Mouse (Mus musculus) CD8-positive naive resting alpha-beta T cell, adult 57 days (primary cell): ENCODE measurements around the gene Cyp19a1. TPM values are rescaled to one million over a fixed set of nuclear protein-coding genes. Genes with fewer than 3 reads are reported as not detected.

Experiments used
- total RNA-seq: library from RNA; stranded (reverse); gene quantifications from one replicate; pipeline ENCODE4 v1.2.4, GENCODE M21; 2023

Gene Cyp19a1
- total RNA-seq: not detected

DNA sequence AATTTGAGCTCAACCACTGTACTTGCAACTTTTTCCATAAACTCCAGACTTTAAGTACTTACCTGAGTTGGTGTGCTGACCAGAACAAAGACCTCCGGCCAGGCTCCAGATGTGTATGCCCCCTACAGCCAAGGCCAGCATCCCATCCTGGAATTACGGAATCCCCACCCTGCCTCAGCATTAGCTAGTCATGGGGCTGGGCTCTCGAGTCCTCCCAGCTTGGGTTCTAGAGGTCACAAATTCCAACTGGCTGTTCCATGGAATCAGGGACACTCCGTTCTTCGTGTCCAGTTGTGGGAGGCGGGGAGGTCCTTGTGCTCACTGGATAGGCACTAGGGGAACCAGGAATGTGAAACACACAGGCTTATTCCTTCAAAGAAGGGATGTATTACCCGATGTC is at the start of gene Cyp19a1:
Gene Cyp19a1 (minus strand): TSS at position 101 of the 400 bp plus-strand sequence.

DNA sequence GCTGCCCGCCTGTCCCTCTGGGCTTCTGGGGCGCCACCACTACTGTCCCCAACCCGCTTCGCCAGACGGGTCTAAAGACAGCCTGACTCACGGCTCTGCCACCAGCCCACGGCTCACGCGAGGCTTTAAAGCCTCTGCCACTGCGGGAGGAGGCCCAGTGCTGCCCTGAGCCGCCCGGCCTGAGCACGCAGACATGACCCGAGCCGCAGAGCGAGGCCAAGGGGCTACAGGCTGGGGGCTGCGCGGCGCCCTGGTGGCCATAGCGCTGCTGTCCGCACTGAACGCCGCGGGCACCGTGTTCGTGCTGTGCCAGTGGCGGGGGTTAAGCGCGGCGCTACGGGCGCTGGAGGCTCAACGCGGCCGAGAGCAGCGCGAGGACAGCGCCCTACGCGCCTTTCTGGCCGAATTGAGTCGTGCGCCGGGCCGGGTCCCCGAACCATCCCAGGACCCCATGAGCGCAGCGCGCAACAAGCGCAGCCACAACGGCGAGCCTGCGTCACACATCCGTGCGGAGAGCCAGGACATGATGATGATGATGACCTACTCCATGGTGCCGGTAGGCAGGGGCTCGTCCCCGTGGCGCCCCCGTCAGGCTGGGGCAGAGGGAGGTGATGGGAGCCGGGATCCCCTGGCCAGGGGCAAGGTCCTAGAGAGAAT is 18.5 kb upstream of the Cyp19a1 start, which contains the start of gene Gldn:
Gene Gldn (plus strand): TSS at position 156 of the 657 bp plus-strand sequence.

Other genes starting within 250 kb of the Cyp19a1 start
- not detected for gene Tnfaip8l3, start 199.7 kb downstream of the Cyp19a1 start, total RNA-seq
- not detected for gene Gldn, start 18.4 kb upstream of the Cyp19a1 start, total RNA-seq
- 0.49 TPM for gene Dmxl2, start 233.5 kb upstream of the Cyp19a1 start, total RNA-seq